ENCODE assay signal across 8 mouse cellular contexts in genomic region chr10:75703504-75703903, GRCm38 (mm10). TPM values are rescaled to one million over a fixed set of nuclear protein-coding genes. Genes with fewer than 3 reads are reported as not detected.
DNase-seq lines count a peak whose midpoint lies in the region; TF ChIP-seq lines count a peak whose summit lies in the region.

No protein-coding gene starts in this region.

- TF ChIP-seq POLR2A in lung, adult 2 months (IDR thresholded peaks at IDR 0.05; ENCODE audit: borderline replicate concordance, extremely low read depth, low read depth, low read length): no peak
- no peak for TF ChIP-seq POLR2A in thymus, adult 2 months (IDR thresholded peaks at IDR 0.05; ENCODE audit: control insufficient read depth, extremely low read depth, insufficient read depth, low read length, poor library complexity)

- H3K27ac ChIP-seq in thymus, adult 2 months (ENCODE audit: control insufficient read depth, insufficient read depth, low read length): no peak overlapping the region

- no peaks in the 10 kb centered on the region for H3K27me3 ChIP-seq in thymus, adult 2 months (ENCODE audit: control insufficient read depth, insufficient read depth, low read length)

- 53% methylated on average over 1 of the region's 1 CpGs for WGBS in lung, adult 2 months
- 91% methylated on average over 1 of the region's 1 CpGs for WGBS in thymus, adult 2 months

- peaks cover 4% of the 10 kb centered on the region for H3K4me1 ChIP-seq in lung, adult 2 months (ENCODE audit: control insufficient read depth, insufficient read depth, low read length)
- no peaks in the 10 kb centered on the region for H3K4me1 ChIP-seq in thymus, adult 2 months (replicated peaks; ENCODE audit: control insufficient read depth, insufficient read depth, low read length)

- no peak overlapping the region for H3K4me3 ChIP-seq in lung, adult 2 months (replicated peaks; ENCODE audit: extremely low read depth, low read depth, low read length)
- H3K4me3 ChIP-seq in thymus, adult 2 months (ENCODE audit: control insufficient read depth, insufficient read depth, low read length): no peak overlapping the region

- peaks cover 13% of the 10 kb centered on the region for H3K36me3 ChIP-seq in thymus, adult 2 months (ENCODE audit: control insufficient read depth, insufficient read depth, low read length)

- peak; percentile 41 for TF ChIP-seq CTCF in lung, adult 2 months (IDR thresholded peaks at IDR 0.05; ENCODE audit: insufficient read depth, low read length)
- no peak for TF ChIP-seq CTCF in thymus, adult 2 months (IDR thresholded peaks at IDR 0.05; ENCODE audit: borderline replicate concordance, control insufficient read depth, extremely low read depth, insufficient read depth, low read length, poor library complexity)

- intact Hi-C loops in gastrocnemius, postnatal 14 days (cut with DNase I; ENCODE audit: low total_unique reads): no loop called here

- DNase-seq in gastrocnemius, postnatal 14 days: peak; percentile 20
- no peak for DNase-seq in gastrocnemius, adult 8-10 months (ENCODE audit: low spot score in 2 of 2)
- peak; percentile 16 for DNase-seq in urinary bladder, postnatal 14 days (ENCODE audit: low spot score)
- DNase-seq in urinary bladder, adult 18-20 months (ENCODE audit: low spot score in 2 of 2): no peak
- no peak for DNase-seq in lung, adult 2 months
- no peak for DNase-seq in right cerebral cortex, postnatal 36 days (ENCODE audit: low spot score in 2 of 2)
- no peak for DNase-seq in urinary bladder, postnatal 36 days (ENCODE audit: low spot score in 2 of 2)
- DNase-seq in thymus, adult 2 months: no peak

RNA-seq across cellular contexts. Expression of gene Susd2, which starts 59.7 kb away (rescaled TPM):
- total RNA-seq in gastrocnemius, postnatal 14 days (2021): 1 to 10 TPM; 2.1 to 3.2 TPM
- total RNA-seq in gastrocnemius, adult 8-10 months (2022): 1 to 10 TPM in 1 of 4 experiments, under 1 TPM in 3; 0.53 to 2.1 (median 0.78) TPM
- 13.4 and 15.3 TPM in 2 replicates for polyA plus RNA-seq in lung, adult 2 months (2012; rRNA removed)
- polyA plus RNA-seq in thymus, adult 2 months (2012; rRNA removed): 11.1 and 11.2 TPM in 2 replicates

Comparison
In these comparisons a context has a peak if more than half of its experiments do, and no peak if none do; other contexts are left out.
1. DNase-seq: peak in gastrocnemius, postnatal 14 days (single experiment) and urinary bladder, postnatal 14 days (single experiment); none in gastrocnemius, adult 8-10 months (0 of 2), urinary bladder, adult 18-20 months (0 of 2), lung, adult 2 months (single experiment), right cerebral cortex, postnatal 36 days (0 of 2), urinary bladder, postnatal 36 days (0 of 2) and thymus, adult 2 months (single experiment).